Mouse (Mus musculus): ENCODE measurements around the gene Tmc2. TPM values are rescaled to one million over a fixed set of nuclear protein-coding genes. Genes with fewer than 3 reads are reported as not detected.

Tmc2 gene
- polyA plus RNA-seq, 1 experiment from 2014 or later: not detected

- 6% methylated on average over 20 of the region's 20 CpGs for WGBS (ENCODE audit: insufficient replicate concordance)
- H3K9ac ChIP-seq (replicated peaks): no peak overlapping the region
- no peaks in the 10 kb centered on the region for H3K9me3 ChIP-seq (ENCODE audit: low read length)
- peaks cover 2% of the 10 kb centered on the region; the same call in 1 of the 2 replicates for H3K4me1 ChIP-seq (ENCODE audit: insufficient read depth)
- TF ChIP-seq EP300 (IDR thresholded peaks at IDR 0.05; ENCODE audit: low read depth): no peak
- no peak for TF ChIP-seq CTCF (IDR thresholded peaks at IDR 0.05; ENCODE audit: low read depth)
- H3K4me3 ChIP-seq (ENCODE audit: low read depth, low read length): peak overlapping the region; percentile 56
- no peak overlapping the region for H3K27ac ChIP-seq (ENCODE audit: low read depth)
- DNase-seq: no peak
- peak overlapping the region; percentile 76; the same call in 1 of the 2 replicates for H3K4me2 ChIP-seq (ENCODE audit: low read depth, low read length)
- H3K27me3 ChIP-seq (ENCODE audit: insufficient read depth, low read length): peaks cover 64% of the 10 kb centered on the region
- no peak for ATAC-seq
- H3K36me3 ChIP-seq (replicated peaks; ENCODE audit: insufficient read depth, low read length): no peaks in the 10 kb centered on the region
Measured at GRCm38 (mm10) chr2:130296134-130296745, 101.2 kb downstream of the Tmc2 start.

DNA sequence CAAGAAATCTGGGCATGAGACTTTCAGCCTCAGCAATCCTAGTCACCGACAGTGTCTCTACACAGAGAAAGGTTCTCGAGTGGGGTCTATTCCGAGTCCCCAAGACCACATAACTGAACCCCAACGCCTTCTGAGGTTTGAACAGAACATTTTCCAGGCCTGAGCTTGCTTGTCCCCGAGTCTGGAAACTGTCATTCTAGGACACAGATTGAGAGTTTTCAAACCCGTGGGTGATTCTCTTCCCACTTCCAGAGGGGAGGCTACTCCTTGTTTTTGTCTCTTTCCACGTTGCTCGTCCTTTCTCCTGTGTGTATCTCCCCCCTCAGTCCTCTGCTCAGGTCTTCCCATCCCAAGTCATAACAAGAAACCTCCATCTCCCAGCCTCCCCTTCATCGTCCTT is 102.6 kb downstream of the Tmc2 start:
- Histone ChIP-seq H3K27ac (ENCODE audit: low read depth) (no peak overlapping the region), H3K9ac (replicated peaks) (no peak overlapping the region), H3K4me3 (ENCODE audit: low read depth, low read length) (no peak overlapping the region), H3K9me3 (ENCODE audit: low read length) (no peaks in the 10 kb centered on the region), H3K4me1 (ENCODE audit: insufficient read depth) (peaks cover 2% of the 10 kb centered on the region; the same call in 1 of the 2 replicates), H3K27me3 (ENCODE audit: insufficient read depth, low read length) (peaks cover 62% of the 10 kb centered on the region), H3K4me2 (ENCODE audit: low read depth, low read length) (no peak overlapping the region), H3K36me3 (replicated peaks; ENCODE audit: insufficient read depth, low read length) (no peaks in the 10 kb centered on the region)
- DNase-seq (no peak), ATAC-seq (no peak)
- WGBS (ENCODE audit: insufficient replicate concordance): 65% methylated on average over 9 of the region's 9 CpGs
- TF ChIP-seq EP300 (IDR thresholded peaks at IDR 0.05; ENCODE audit: low read depth) (no peak), CTCF (IDR thresholded peaks at IDR 0.05; ENCODE audit: low read depth) (no peak)

GRCm38 (mm10) chr2:130303014-130303413 is 108.0 kb downstream of the Tmc2 start:
- ATAC-seq: no peak
- Histone ChIP-seq H3K4me2 (ENCODE audit: low read depth, low read length) (no peak overlapping the region), H3K36me3 (replicated peaks; ENCODE audit: insufficient read depth, low read length) (no peaks in the 10 kb centered on the region), H3K27me3 (ENCODE audit: insufficient read depth, low read length) (peaks cover 10% of the 10 kb centered on the region), H3K4me3 (ENCODE audit: low read depth, low read length) (no peak overlapping the region), H3K9ac (replicated peaks) (no peak overlapping the region), H3K27ac (ENCODE audit: low read depth) (no peak overlapping the region), H3K4me1 (ENCODE audit: insufficient read depth) (no peaks in the 10 kb centered on the region), H3K9me3 (ENCODE audit: low read length) (no peaks in the 10 kb centered on the region)
- 60% methylated on average over 4 of the region's 4 CpGs for WGBS (ENCODE audit: insufficient replicate concordance)
- TF ChIP-seq CTCF (IDR thresholded peaks at IDR 0.05; ENCODE audit: low read depth) (no peak), EP300 (IDR thresholded peaks at IDR 0.05; ENCODE audit: low read depth) (no peak)
- no peak for DNase-seq

Other genes with a start within 250 kb of the Tmc2 start
- gene Tgm3, start 182.8 kb upstream of the Tmc2 start, polyA plus RNA-seq (2015; fragmentation: Nextera tagmentation; extraction: Ambion mirVana): not detected in 2 replicates
- not detected in 2 replicates for gene Tgm6, start 82.8 kb upstream of the Tmc2 start, polyA plus RNA-seq (2015; fragmentation: Nextera tagmentation; extraction: Ambion mirVana)
- 185 and 200 TPM in 2 replicates for gene Snrpb, start 15.8 kb upstream of the Tmc2 start, polyA plus RNA-seq (2015; fragmentation: Nextera tagmentation; extraction: Ambion mirVana)
- gene Nop56, start 79.2 kb downstream of the Tmc2 start, polyA plus RNA-seq (2015; fragmentation: Nextera tagmentation; extraction: Ambion mirVana): 79.4 and 91.2 TPM in 2 replicates
- gene Idh3b, start 89.4 kb downstream of the Tmc2 start, polyA plus RNA-seq (2015; fragmentation: Nextera tagmentation; extraction: Ambion mirVana): 114 and 116 TPM in 2 replicates
- 0.08 and 0.11 TPM in 2 replicates for gene Ebf4, start 100.0 kb downstream of the Tmc2 start, polyA plus RNA-seq (2015; fragmentation: Nextera tagmentation; extraction: Ambion mirVana)
- gene Cpxm1, start 202.4 kb downstream of the Tmc2 start, polyA plus RNA-seq (2015; fragmentation: Nextera tagmentation; extraction: Ambion mirVana): 1.4 and 1.7 TPM in 2 replicates
- not detected in 2 replicates for gene Gm28372, start 210.0 kb downstream of the Tmc2 start, polyA plus RNA-seq (2015; fragmentation: Nextera tagmentation; extraction: Ambion mirVana)
- not detected in 2 replicates for gene 1700020A23Rik, start 210.1 kb downstream of the Tmc2 start, polyA plus RNA-seq (2015; fragmentation: Nextera tagmentation; extraction: Ambion mirVana)
- gene Tmem239, start 211.3 kb downstream of the Tmc2 start, polyA plus RNA-seq (2015; fragmentation: Nextera tagmentation; extraction: Ambion mirVana): not detected in 2 replicates
- 19.4 and 22.8 TPM in 2 replicates for gene Vps16, start 229.1 kb downstream of the Tmc2 start, polyA plus RNA-seq (2015; fragmentation: Nextera tagmentation; extraction: Ambion mirVana)
- gene Pced1a, start 229.5 kb downstream of the Tmc2 start, polyA plus RNA-seq (2015; fragmentation: Nextera tagmentation; extraction: Ambion mirVana): 3.8 TPM in 2 replicates

Measured in liver, postnatal 0 days (tissue).